Mouse (Mus musculus): ENCODE data around the gene Gm8271. TPM values are rescaled to one million over a fixed set of nuclear protein-coding genes. Genes with fewer than 3 reads are reported as not detected.
"Not testable (repeated sequence)": the region's sequence is repeated elsewhere in the genome, so short reads cannot be mapped to it uniquely, and the experiment has no call there.

Gene Gm8271
- total RNA-seq (2014; rRNA removed; ENCODE audit: low replicate concordance) (not detected in 2 replicates), polyA plus RNA-seq (2015; fragmentation: Nextera tagmentation; extraction: Ambion mirVana) (not detected in 2 replicates)

GRCm38 (mm10) chr14:5185493-5185892 lies at the start of gene Gm8271:
TSS of gene Gm8271 (plus strand) at chr14:5185793.
- not testable (repeated sequence) for DNase-seq (ENCODE audit: low spot score); H3K27me3 ChIP-seq (ENCODE audit: control insufficient read depth, insufficient read depth, low read length); H3K9me3 ChIP-seq (replicated peaks; ENCODE audit: control insufficient read depth, low read length); H3K36me3 ChIP-seq (replicated peaks; ENCODE audit: control insufficient read depth, insufficient read depth, low read length); H3K4me1 ChIP-seq (ENCODE audit: control insufficient read depth, insufficient read depth); H3K4me3 ChIP-seq (ENCODE audit: low read depth, low read length); H3K4me2 ChIP-seq (ENCODE audit: low read depth, low read length); H3K27ac ChIP-seq (ENCODE audit: low read depth); ATAC-seq (ENCODE audit: insufficient read depth, low read depth); H3K9ac ChIP-seq (replicated peaks; ENCODE audit: low read depth, low read length)
- no CpG with 5 or more reads among the region's 3 CpGs for WGBS

GRCm38 (mm10) chr14:5164235-5164634 lies 21.4 kb upstream of the Gm8271 start, which contains the start of gene Gm3317:
TSS of gene Gm3317 (plus strand) at chr14:5164535.
- H3K4me2 ChIP-seq (ENCODE audit: low read depth, low read length); H3K9ac ChIP-seq (replicated peaks; ENCODE audit: low read depth, low read length); H3K4me3 ChIP-seq (ENCODE audit: low read depth, low read length); DNase-seq (ENCODE audit: low spot score); H3K27ac ChIP-seq (ENCODE audit: low read depth); H3K36me3 ChIP-seq (replicated peaks; ENCODE audit: control insufficient read depth, insufficient read depth, low read length); H3K4me1 ChIP-seq (ENCODE audit: control insufficient read depth, insufficient read depth); H3K9me3 ChIP-seq (replicated peaks; ENCODE audit: control insufficient read depth, low read length); ATAC-seq (ENCODE audit: insufficient read depth, low read depth); H3K27me3 ChIP-seq (ENCODE audit: control insufficient read depth, insufficient read depth, low read length): not testable (repeated sequence)
- WGBS, result no CpG with 5 or more reads among the region's 1 CpGs

Other genes with a start within 250 kb of the Gm8271 start
- not detected in 2 replicates for gene Gm8297, start 201.9 kb upstream of the Gm8271 start, total RNA-seq (2014; rRNA removed; ENCODE audit: low replicate concordance)
- not detected in 2 replicates for gene Gm8297, start 201.9 kb upstream of the Gm8271 start, polyA plus RNA-seq (2015; fragmentation: Nextera tagmentation; extraction: Ambion mirVana)
- gene Gm3298, start 169.9 kb upstream of the Gm8271 start, total RNA-seq (2014; rRNA removed; ENCODE audit: low replicate concordance), result not detected in 2 replicates
- not detected in 2 replicates for gene Gm3298, start 169.9 kb upstream of the Gm8271 start, polyA plus RNA-seq (2015; fragmentation: Nextera tagmentation; extraction: Ambion mirVana)
- gene 4930555G01Rik, start 135.2 kb upstream of the Gm8271 start, total RNA-seq (2014; rRNA removed; ENCODE audit: low replicate concordance), result not detected in 2 replicates
- not detected in 2 replicates for gene 4930555G01Rik, start 135.2 kb upstream of the Gm8271 start, polyA plus RNA-seq (2015; fragmentation: Nextera tagmentation; extraction: Ambion mirVana)
- gene Gm8281, start 114.8 kb upstream of the Gm8271 start, total RNA-seq (2014; rRNA removed; ENCODE audit: low replicate concordance), result 1.3 TPM in 1 of 2 replicates, not detected in the other
- 0.44 and 0.73 TPM in 2 replicates for gene Gm8281, start 114.8 kb upstream of the Gm8271 start, polyA plus RNA-seq (2015; fragmentation: Nextera tagmentation; extraction: Ambion mirVana)
- not detected in 2 replicates for gene Gm8279, start 54.3 kb upstream of the Gm8271 start, total RNA-seq (2014; rRNA removed; ENCODE audit: low replicate concordance)
- gene Gm8279, start 54.3 kb upstream of the Gm8271 start, polyA plus RNA-seq (2015; fragmentation: Nextera tagmentation; extraction: Ambion mirVana), result not detected in 2 replicates
- not detected in 2 replicates for gene Gm3317, start 21.3 kb upstream of the Gm8271 start, total RNA-seq (2014; rRNA removed; ENCODE audit: low replicate concordance)
- gene Gm3317, start 21.3 kb upstream of the Gm8271 start, polyA plus RNA-seq (2015; fragmentation: Nextera tagmentation; extraction: Ambion mirVana), result 0.33 TPM in 1 of 2 replicates, not detected in the other
- not detected in 2 replicates for gene Gm3526, start 74.8 kb downstream of the Gm8271 start, total RNA-seq (2014; rRNA removed; ENCODE audit: low replicate concordance)
- gene Gm3526, start 74.8 kb downstream of the Gm8271 start, polyA plus RNA-seq (2015; fragmentation: Nextera tagmentation; extraction: Ambion mirVana), result not detected in 2 replicates
- gene Gm3542, start 149.1 kb downstream of the Gm8271 start, total RNA-seq (2014; rRNA removed; ENCODE audit: low replicate concordance), result not detected in 2 replicates
- gene Gm3542, start 149.1 kb downstream of the Gm8271 start, polyA plus RNA-seq (2015; fragmentation: Nextera tagmentation; extraction: Ambion mirVana), result not detected in 2 replicates
- gene Gm3500, start 203.3 kb downstream of the Gm8271 start, total RNA-seq (2014; rRNA removed; ENCODE audit: low replicate concordance), result not detected in 2 replicates
- gene Gm3500, start 203.3 kb downstream of the Gm8271 start, polyA plus RNA-seq (2015; fragmentation: Nextera tagmentation; extraction: Ambion mirVana), result not detected in 2 replicates

All from heart, postnatal 0 days (tissue).